Mouse (Mus musculus) heart, adult 11 months (tissue): ENCODE results near the gene Psmb6.
A peak's percentile ranks its signal among the peaks of the same experiment; 100 is the strongest.

Experiments used
- DNase-seq: peaks from one replicate; pipeline ENCODE4 v3.0.0; 2022

Psmb6 gene

DNA sequence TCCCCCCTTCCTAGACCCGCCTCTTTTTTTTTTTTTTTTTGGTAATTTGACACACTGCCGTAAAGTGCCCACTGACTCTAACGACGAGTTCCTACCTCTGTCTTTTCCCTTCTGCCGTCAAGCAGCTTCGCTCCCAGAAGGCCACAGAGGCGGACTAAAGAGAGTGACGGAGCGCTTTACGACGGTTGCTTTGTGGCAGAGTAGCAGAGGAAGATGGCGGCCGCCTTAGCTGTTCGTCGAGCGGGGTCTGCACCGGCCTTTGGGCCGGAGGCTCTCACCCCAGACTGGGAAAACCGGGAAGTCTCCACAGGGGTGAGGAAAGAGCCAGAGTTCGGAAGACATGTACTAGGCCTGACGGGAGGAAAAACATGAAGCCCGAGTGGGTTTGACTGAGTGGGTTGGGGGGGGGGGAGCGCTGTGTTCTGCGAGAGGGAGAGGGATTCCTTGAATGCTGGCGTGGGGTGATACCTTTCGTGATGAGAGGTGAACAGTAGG lies at the start of gene Psmb6:
Psmb6 (plus strand) TSS at position 184 of the 495 bp plus-strand sequence.
- peak; percentile 100 for DNase-seq

DNA sequence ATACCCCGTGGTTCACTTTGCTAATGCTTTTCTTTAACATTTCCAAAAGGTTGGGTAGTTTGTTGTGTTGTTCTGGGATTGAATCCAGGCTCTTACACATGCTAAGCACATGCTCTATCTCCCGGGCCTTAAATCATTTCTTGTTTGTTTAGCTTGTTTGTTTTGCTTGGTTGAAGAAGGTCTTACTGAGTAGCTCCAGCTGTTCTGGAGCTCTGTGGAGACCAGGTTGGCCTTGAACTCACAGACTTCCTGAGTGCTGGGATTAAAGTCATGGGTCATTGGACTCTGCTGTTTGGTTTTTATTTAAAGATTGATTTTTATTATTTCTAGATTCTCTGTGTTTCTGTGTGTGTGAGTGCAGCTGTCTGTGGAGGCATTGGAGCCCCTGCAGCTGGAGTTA lies 39.7 kb upstream of the Psmb6 start:
- DNase-seq, result no peak

DNA sequence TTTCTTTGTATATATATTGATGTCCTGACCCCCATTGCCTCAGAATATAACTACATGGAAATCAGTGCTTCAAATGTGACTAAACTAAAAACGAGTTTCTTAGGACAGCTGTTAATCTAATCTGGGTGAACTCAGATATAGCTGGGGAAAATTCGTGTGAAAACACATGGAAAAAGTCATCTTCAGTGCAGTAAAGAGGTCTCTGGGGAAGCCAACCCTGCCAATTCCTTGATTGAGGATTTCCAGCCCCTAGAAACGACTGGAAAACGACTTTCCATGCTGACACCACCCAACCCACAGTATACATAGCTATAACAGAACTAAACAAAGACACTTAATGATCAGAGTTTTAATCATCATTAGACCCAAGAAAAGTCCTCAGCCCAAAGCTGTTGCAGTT lies 37.4 kb upstream of the Psmb6 start:
- DNase-seq, result peak; percentile 95

DNA sequence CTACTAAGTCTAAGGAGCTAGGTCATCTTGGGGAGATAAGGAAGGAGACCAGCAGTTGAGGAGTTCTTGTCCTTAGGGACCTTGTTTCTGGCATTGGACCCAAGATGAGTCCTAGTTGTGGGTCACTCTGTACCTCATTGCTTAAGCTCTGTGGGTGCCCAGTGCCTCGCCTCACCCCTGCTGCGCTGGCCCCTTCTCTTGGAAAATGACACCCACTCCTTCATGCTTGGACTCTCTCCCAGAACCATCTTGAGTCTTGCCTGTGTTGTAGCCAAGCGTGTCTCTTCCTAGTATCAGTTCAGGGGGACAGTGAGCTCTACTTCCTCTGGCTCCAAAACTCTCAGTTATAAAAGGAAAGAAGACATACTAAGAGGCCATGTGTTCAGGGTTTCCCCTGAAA lies 36.0 kb upstream of the Psmb6 start:
- peak; percentile 97 for DNase-seq

DNA sequence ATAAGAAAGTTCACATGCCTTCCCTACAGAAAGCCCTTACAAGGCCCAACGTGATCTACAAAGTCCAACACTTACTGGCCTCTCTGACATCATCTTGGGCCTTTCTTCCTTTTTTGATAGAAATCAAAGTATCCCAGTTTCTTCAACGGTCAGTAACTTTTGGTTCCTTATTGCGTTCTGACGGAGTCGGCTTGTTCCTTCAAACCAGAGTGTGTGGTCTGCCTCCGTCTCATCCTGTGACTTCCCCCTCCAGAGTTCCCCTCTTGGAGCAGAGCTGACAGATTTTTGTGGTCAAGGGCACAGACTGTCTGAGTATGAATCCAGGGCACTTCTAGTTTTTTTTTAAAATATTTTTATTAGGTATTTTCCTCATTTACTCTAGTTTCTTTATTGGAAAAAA lies 35.5 kb upstream of the Psmb6 start:
- DNase-seq, result peak; percentile 97

DNA sequence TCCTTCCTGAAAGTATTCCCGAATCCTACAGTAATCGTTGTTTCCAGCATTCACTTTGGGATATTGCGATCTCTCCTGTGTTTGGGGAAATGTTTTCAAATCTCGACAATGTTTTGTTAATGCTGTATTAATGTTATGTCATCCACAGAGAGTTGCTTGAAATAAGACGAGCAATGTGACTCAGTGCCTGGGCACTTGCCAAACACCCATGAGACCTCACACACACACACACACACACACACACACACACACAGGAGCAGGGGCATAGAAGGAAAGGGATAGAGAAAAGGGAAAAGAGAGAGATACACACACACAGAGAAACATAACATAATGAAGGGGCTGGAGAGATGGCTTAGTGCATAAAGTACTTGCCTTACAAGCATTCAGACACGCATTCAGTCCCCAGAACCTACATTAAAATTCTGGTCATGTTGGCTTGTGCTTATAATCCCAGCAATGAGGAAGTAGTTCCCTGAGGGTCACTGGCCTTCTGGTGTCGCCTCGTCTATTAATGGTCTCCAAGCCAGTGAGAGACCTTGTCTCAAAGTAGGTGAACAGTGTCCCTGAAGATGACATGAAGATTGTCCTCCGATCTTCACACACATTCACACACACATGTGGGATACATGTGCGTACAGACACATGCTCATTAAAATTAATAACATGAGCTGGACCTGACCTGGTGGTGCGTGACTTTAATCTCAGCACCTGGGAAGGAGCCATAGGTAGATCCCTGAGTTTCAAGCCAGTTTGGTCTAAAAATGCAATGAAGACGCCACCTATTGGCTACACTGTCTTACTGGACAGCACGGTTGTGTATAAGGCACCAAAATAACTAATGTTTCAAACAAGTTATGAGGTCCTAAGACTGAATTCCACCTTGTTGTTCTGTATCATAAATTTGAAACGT lies 25.3 kb upstream of the Psmb6 start:
- DNase-seq, result no peak

DNA sequence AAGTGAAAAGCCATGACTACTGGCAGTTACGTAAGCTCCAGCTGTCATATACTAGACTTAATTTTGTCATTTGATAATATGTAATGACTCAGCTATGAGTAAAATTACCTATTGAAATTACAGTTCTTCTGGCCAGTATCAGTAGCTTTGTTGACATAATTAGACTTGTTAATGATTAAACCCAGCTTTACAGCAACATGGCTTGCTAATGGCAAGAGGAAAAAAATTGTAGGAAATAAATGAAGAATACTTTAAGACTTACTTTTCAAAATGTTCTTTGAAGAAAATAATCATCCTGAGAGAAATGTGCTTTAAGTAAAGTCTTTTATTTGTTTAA lies 24.7 kb upstream of the Psmb6 start:
- no peak for DNase-seq

DNA sequence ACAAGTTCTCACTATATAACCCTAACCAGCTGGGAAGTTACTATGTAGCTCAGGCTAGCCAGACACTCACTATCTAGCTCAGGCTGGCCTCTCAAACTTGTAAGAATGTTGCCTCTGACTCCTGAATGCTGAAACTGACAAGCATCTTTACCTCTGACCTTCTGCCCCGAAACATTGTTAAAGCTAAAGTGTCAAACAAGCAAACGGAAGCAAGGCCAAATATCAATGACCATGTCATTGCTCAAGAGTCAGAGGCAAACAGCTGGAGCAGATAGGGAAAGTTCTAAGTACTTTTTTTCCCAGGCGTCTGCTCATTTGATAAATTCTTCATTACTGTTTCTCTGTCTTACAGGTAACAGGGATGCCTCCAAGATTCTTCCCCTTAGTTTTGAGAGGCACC lies 23.1 kb upstream of the Psmb6 start:
- DNase-seq, result no peak

DNA sequence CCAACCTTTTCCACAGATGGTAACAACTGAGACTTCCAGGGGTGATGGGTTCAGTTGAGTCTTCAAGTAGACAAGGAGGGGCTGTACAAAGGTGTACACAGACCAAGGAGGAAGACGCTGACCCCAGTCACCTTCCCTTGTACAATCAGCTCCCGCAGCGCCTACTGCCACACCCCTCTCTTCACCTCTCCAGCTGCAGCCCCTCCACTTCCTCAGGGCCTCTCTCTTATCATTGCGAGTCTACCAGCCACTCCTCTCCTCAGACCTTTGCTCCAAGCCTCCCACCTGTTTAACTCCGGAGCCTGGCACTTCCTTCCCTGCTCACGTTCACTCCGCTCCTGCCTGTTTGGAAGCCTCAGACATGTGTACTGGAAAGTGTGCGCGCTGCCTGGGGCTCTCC lies 20.2 kb upstream of the Psmb6 start, which contains the start of gene Tm4sf5:
Tm4sf5 (plus strand) TSS at position 275 of the 400 bp plus-strand sequence.
- DNase-seq, result no peak

DNA sequence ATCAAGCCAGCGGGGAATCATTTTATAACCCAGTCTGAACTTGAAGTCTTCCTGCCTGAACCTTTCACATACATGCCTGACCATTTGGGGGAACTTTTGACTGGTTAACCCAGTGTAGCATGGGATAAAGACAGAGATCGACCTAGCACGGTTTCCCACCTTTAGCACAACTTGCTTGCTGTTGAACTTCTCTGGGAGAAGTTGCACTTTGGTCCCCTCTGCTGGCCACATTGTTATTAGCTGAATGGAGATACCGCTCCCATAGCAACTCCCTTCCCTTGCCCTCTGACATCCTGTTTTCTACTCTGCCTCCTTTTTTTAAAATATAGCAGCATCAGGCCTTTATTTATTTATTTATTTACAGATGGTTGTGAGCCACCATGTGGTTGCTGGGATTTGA lies 18.8 kb upstream of the Psmb6 start:
- peak; percentile 94 for DNase-seq

DNA sequence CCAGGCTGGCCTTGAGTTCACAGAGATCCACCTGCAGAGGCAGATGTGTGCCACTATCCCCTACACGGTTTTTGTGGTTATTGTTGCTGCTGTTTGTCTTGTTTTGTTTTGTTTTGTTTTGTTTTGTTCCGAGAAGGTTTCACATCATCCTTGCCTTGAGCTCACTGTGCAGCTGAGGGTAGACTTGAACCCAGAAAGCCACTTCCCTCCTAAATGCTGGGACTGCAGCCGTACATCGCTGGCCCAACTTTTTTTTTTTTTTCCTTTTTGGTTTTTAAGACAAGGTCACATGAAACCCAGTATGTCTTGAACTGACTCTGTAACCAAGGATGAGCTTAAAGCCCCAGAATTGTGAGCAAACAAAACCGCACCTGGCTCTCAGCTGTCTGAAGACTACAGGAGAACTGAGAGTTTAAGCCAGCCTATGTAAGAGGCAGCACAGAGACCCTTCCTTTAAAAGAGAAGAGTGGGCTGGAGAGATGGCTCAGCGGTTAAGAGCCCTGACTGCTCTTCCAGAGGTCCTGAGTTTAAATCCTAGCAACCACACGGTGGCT lies 18.1 kb upstream of the Psmb6 start:
- DNase-seq, result no peak

DNA sequence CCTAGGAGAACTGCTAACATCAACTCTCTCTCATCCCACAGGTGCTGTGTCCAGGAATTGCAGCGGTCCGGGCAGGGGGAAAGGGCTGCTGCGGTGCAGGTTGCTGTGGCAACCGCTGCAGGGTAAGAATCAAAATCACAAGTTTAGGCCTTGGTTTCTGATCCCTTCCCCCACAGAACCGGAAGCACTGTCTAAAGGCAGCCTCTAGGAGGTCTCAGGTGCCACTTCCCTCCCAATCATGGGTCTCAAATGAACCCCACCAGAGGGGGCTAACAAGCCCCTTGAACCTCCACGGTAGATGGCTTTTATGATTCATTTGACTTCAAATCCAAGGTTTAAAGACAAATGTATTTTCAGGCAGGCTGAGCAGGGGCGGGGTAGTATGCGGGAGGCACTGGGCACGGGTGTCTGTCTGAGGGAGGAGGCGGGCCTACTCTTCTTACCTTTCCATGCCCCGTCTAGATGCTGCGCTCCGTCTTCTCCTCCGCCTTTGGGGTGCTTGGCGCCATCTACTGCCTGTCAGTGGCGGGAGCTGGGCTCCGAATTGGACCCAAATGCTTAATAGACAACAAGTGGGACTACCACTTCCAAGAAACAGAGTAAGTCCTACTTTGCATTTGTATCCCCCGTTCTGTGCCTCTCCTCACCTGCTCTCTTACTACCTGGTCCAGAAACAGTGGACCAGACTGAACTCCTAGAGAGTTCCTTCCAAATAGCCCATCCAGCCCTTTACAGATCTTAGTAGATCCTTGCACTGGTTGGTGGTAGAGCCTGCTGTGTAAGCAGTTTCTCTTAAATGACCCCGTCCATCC lies 15.2 kb upstream of the Psmb6 start:
- peak; percentile 93 for DNase-seq

DNA sequence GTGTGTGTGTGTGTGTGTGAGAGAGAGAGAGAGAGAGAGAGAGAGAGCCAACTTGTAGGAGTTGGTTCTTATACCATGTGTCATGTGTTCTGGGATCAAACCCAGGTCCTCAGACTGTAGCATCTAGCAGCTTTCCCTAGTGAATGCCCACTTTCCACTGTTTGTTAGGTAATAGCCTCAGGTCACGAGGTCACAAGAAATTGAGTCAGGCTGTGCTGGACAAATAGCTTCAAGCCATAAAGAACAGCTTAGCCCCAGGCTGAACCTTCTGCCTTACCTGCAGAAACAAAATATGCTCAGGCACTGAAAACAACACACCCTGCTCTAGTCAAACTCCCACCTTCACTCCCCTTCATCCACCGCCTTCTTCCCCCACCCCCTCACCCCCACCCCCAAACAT lies 13.9 kb upstream of the Psmb6 start:
- DNase-seq, result peak; percentile 64

DNA sequence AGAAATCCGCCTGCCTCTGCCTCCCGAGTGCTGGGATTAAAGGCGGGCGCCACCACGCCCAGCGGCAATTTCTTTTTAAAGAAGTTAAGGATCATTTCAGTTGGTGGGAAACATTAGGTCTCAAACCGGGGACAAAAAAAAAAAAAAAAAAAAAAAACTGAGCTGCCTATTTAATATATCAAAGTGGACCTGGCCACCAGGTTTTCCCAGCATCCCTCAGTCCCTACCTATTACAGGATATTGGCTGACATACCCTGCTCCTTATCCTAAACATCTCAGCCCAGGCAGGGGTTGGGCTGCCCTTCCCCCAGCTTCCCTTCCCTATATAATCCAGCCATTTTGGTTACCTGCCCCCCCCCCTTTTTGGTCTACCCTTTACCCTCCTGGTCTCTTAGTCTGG lies 13.3 kb upstream of the Psmb6 start:
- DNase-seq, result no peak

DNA sequence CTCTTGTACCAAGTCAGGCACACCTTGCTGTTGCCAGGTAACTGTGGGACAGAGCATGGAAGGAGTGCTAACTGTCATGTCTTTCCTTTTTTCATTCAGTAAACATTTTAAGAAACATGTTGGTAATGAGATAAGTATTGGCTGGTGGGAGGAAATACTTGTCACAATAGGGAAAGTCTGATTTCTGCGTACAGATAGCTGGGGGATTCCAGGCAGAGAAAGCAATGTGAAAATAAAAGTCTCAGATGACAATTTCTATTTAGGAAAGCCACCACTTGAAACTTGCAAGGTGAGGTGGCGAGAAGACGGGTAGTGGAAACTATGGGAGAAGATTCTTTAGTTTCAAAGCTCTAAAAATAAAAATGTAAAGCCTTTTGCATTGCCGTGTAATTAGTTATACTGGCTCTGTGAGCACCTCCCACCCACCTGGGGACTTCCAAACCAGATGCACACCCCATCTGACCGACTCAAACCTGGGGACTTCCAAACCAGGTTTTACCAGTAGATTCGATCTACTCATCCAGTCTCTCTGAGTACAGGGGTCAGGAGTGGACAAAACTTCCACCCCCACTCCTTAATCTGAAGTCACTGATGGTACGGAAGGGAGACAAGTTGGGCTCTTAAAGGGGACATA lies 12.3 kb upstream of the Psmb6 start:
- no peak for DNase-seq

DNA sequence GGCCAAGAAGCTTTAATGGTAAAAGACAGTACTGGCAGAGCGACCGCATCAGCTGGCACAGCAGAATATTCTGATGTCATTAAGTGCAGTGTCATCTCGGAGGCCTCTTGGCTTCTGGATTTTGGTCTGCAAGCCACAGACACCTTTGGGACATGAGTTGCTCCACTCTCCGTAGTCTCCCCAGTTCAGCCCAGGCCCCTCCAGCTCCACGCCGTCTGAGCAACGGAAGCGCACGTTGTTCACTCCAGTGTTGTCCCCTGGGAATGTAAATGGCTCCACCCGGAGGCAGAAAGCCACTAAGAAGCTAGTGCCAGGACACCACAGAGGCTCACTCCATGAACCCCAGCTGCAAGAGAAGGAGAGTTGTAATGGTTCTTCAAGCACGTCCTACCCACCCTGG lies 11.6 kb upstream of the Psmb6 start:
- peak; percentile 97 for DNase-seq

DNA sequence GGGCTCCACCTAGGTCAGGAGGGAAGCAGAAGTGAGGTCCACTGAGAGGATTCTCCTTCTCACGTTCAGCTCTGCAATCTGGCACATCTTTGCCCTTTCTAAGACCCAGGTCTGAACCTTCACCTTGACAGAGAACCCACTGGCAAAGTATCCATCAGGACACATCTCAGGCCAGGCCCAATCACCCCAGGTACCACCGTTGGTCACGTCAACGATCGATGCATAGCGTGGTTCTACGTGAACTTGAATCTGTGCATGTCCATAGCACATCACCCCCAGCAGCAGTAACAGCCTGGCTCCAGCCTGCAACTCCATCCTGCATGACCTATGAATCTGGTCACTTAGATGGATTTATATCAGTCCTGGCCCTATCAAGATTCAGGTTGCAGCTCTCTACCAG lies 10.9 kb upstream of the Psmb6 start, which contains the start of gene Vmo1:
Vmo1 (minus strand) TSS at position 329 of the 400 bp plus-strand sequence.
- peak; percentile 92 for DNase-seq

DNA sequence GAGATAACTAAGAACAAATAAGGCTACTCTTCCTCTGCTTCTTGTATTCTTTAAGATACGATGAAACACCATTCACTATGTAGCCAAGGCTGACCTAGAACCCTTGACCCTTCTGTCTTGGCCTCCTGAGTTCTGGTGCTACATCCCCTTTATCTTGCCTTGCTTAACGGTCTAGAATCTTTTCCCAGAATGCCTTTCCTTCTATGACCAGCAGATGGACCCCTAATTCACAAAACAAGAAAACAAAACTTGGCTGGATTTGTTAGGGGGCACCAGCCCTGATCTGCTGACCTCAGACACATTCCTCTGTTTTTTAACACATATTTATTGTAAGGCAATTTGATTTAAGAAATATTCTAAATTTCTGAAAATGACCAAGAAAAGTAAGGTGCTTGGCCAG lies 8.8 kb upstream of the Psmb6 start:
- peak; percentile 85 for DNase-seq

DNA sequence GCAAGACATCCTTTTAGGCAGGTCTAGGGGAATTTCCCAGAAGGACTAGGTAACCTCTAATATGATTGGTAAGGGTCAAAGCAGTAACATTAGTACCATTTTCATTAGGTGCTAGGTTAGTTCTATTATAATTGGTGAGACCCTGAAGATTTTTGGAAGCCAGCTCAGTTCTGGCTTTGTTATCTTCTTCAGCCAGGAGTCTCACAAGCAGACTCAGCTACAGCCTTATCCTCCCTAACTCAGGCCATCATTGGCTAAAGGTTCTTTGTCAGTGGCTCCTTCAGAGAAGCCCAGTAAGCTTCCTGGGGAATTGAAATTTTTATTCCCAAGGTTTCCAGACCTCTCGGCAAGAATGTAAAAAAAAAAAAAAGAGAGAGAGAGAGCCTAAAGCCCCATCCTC lies 6.7 kb upstream of the Psmb6 start:
- no peak for DNase-seq

DNA sequence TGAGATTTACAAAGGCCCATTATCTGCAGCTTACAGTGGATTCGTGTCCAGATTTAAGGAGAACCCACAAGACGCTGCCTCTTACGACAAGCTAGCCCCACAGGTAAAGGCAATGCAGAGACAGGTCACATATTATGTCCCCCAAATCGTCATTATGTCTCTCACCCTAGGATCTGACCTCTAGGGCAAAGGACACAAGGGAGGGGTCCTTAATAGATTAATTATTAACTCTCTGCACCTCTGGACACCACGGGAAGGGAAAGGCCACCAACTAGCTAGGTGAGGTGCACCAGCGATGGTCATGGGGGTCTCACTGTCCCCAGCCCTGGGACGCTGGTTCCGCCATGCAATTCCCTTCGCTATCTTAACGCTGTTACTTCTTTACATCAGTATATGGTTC lies 6.2 kb upstream of the Psmb6 start, which contains the start of gene Gltpd2:
Gltpd2 (plus strand) TSS at position 274 of the 400 bp plus-strand sequence.
- DNase-seq, result peak; percentile 84

DNA sequence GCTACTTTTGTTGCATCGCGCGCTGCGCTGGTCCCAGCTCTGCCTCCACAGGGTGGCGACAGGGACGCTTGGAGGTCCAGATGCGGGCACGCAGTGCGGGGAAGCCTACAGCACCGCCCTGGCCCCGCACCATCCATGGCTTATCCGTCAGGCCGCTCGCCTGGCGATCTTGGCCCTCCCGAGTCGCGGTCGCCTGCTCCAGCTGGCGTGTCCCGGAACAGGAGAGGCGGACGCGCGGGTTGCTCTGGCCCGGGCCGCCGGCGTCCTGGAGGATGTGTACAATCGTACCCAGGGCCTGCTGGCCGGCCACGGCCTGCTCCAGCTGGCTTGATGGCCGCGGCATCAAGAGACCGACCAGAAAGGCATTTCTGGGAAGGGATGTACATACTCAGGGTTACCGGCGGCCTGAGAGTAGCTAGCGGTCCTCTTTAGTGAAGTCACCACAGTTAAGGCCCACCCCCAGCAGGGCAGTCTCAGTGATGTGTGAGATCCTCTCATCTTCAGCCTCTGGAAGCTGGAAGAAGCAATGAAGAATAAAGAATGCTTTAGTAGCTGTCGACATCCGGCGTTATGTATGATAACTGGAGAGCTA lies 4.9 kb upstream of the Psmb6 start:
- DNase-seq, result peak; percentile 97

DNA sequence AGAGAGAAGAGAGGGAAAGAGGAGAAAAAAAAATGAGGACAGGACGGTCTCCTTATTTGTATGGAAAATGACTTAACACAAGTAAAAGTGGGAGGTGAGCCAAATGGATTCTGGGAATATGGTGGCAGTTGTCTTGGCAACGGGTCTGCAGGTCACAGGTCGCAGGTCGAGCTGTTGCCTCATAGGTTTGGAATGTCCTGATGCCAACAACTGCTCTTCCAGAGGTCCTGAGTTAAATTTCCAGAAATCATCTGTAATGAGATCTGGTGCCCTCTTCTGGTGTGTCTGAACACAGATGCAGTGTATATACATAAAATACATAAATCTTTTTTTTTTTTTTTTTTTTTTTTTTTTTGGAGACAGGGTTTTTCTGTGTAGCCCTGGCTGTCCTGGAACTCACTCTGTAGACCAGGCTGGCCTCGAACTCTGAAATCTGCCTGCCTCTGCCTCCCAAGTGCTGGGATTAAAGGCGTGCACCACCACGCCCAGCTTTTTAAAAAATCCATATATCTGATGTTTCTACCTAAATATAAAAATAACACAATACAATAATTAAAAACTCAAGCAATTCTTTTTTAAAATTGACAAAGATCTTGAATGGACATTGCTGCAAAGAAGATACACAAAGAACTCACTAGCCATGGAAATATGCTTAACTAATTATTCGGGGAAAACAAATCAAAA lies 1.7 kb upstream of the Psmb6 start:
- DNase-seq, result peak; percentile 75
